Mouse (Mus musculus) bone marrow, adult 2 months (tissue): ENCODE results near the gene Rnase4. TPM values are rescaled to one million over a fixed set of nuclear protein-coding genes. Genes with fewer than 3 reads are reported as not detected.
"Not testable (repeated sequence)": the region's sequence is repeated elsewhere in the genome, so short reads cannot be mapped to it uniquely, and the experiment has no call there.

Source experiments
- H3K27ac ChIP-seq: fragments of 200-500 bp; 2 replicates; pipeline ENCODE4 v1.5.1; 2012; ENCODE audit warnings: low read depth, mild to moderate bottlenecking, control low read depth, inconsistent platforms, low read length; ENCODE audit not compliant: control insufficient read depth, poor library complexity, insufficient read depth
- H3K4me1 ChIP-seq: fragments of 200-500 bp; 2 replicates; pipeline ENCODE4 v1.6.1; 2011; ENCODE audit warnings: low read length; ENCODE audit not compliant: control insufficient read depth, insufficient read depth
- H3K4me3 ChIP-seq: fragments of 200-500 bp; replicated peaks from 2 replicates; pipeline ENCODE3; 2011; ENCODE audit warnings: mild to moderate bottlenecking, low read depth, low read length, control low read depth; ENCODE audit not compliant: control insufficient read depth
- CTCF ChIP-seq: fragments of 200-500 bp; IDR thresholded peaks from 2 replicates; pipeline ENCODE4 v1.5.1; 2011; ENCODE audit warnings: low read length, control low read depth; ENCODE audit not compliant: control insufficient read depth, insufficient read depth
- POLR2A ChIP-seq: fragments of 200-500 bp; IDR thresholded peaks from 2 replicates; pipeline ENCODE4 v1.6.1; 2011; ENCODE audit warnings: low read depth, mild to moderate bottlenecking, control low read depth, low read length, borderline replicate concordance; ENCODE audit not compliant: control insufficient read depth
- WGBS: fragments of 180-500 bp; shearing (Covaris S2); methylation state at CpG from one replicate; pipeline ENCODE4 v1.1.7; 2018; 5-methylcytosine and 5-hydroxymethylcytosine counted together
- polyA plus RNA-seq: library from polyadenylated mRNA; stranded (reverse); fragments of >200 nt; gene quantifications from 2 replicates; pipeline ENCODE4 v1.2.4, GENCODE M21; 2011; ENCODE audit warnings: low replicate concordance; ENCODE audit not compliant: missing spikeins, insufficient read depth, insufficient read length

Gene Rnase4
- polyA plus RNA-seq, 1 experiment = 8.7 TPM

- Histone ChIP-seq H3K4me3 (no peak overlapping the region), H3K4me1 (peaks cover 3% of the 10 kb centered on the region; the same call in 1 of the 2 replicates), H3K27ac (no peak overlapping the region)
- WGBS = 37% methylated on average over 8 of the region's 8 CpGs
- TF ChIP-seq CTCF = no peak
- TF ChIP-seq POLR2A = no peak
Measured at GRCm38 (mm10) chr14:51092073-51092620, 1.3 kb downstream of the Rnase4 start.

DNA sequence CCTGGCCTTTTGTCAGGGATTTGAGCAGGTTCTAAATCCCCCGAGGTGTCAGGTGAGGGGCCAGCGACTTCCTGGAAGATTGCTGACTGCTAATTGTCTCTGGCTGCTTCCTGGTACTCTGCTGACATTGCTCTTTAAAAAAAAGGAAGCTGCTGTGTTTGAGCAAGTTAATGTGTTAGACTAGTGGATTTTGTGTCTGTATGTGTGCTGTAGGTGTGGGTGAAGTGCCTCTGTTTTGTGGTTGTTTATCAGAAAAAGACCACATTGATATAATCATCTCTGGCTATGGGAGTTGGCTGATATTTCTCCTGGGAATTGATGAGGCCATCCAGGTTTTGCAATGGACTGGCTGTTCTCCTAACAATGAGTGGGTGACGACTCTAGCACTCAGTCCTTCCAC lies 2.6 kb downstream of the Rnase4 start:
- Histone ChIP-seq H3K4me3 (no peak overlapping the region), H3K27ac (no peak overlapping the region), H3K4me1 (peaks cover 3% of the 10 kb centered on the region; the same call in 1 of the 2 replicates)
- 11% methylated on average over 3 of the region's 3 CpGs for WGBS
- no peak for TF ChIP-seq CTCF
- no peak for TF ChIP-seq POLR2A

GRCm38 (mm10) chr14:51094096-51094875 lies 3.4 kb downstream of the Rnase4 start:
- peak overlapping the region; percentile 42; the same call in 1 of the 2 replicates for H3K27ac ChIP-seq
- WGBS = 19% methylated on average over 5 of the region's 5 CpGs
- H3K4me3 ChIP-seq = no peak overlapping the region
- H3K4me1 ChIP-seq = peaks cover 3% of the 10 kb centered on the region; the same call in 1 of the 2 replicates
- TF ChIP-seq CTCF = no peak
- TF ChIP-seq POLR2A = no peak

DNA sequence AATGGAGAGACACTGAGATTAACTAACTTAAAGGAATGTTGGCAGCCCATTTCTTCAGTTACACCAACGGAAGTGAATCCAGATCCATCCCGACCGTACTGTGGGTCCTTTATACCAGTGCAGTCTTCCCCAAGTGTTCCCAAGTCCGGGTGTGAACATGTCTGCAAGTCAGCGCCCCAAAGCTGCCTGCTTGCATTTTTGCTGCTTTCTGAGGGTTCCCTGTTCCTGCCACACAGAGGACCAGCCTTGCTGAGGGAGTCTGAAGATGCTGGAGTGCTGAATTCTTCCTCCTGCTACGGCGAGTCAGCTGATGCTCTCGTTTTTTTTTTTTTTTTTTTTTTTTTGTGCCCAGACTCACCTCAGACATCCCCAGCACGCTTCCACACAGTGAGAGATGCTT lies 4.0 kb downstream of the Rnase4 start:
- no peak overlapping the region for H3K27ac ChIP-seq
- H3K4me1 ChIP-seq = peaks cover 3% of the 10 kb centered on the region; the same call in 1 of the 2 replicates
- TF ChIP-seq POLR2A (no peak), CTCF (no peak)
- 66% methylated on average over 8 of the region's 9 CpGs for WGBS
- no peak overlapping the region for H3K4me3 ChIP-seq

DNA sequence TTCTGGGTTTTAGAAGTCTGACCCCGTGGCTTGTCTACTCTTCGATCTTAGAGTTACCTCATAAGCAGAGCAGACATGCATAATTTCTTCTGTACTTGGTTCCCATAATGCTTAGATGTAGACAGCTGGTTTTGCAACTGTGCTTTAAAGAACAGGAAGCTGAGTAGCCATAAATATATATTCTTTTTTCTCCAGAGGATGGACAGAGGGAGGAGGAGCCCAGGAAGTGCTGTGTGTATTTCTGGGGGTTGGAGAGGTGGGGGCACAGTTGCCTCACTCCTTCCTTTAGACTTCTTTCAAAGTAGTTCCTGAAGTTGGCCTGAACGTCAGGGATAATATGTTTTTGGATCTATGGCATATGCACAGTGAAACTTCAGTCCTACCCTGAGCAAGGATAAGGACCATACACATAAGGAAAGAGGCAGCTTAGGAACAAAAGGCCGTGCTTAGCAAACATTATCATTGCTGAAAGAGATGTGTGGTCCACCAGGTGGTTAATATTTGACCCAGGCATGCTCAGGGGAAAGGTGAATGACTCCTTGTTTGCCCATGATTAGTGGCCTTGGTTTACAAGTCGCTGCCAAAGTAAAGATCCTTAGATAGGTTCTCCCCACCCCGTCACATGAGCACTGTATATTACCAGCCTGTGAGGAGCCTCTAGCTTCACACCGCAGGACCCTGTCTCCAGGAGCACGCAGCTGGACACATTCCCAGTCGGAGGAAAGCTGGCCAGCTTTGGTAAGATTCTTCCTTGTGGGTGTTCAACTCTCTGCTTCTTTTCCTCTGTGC lies 5.1 kb downstream of the Rnase4 start:
- H3K27ac ChIP-seq = no peak overlapping the region
- WGBS = 36% methylated on average over 9 of the region's 9 CpGs

GRCm38 (mm10) chr14:51098300-51098699 lies 7.4 kb downstream of the Rnase4 start:
- WGBS = 5% methylated on average over 1 of the region's 1 CpGs
- not testable (repeated sequence) for H3K4me1 ChIP-seq, H3K4me3 ChIP-seq, H3K27ac ChIP-seq
- TF ChIP-seq CTCF = peak; percentile 50

More for the DNA sequence above, 5.1 kb downstream of the Rnase4 start:
- TF ChIP-seq CTCF (no peak), POLR2A (no peak)
- Histone ChIP-seq H3K4me1 (peaks cover 3% of the 10 kb centered on the region; the same call in 1 of the 2 replicates), H3K4me3 (no peak overlapping the region)

GRCm38 (mm10) chr14:51098921-51099320 lies 8.0 kb downstream of the Rnase4 start:
- H3K4me3 ChIP-seq = no peak overlapping the region
- TF ChIP-seq POLR2A = no peak
- TF ChIP-seq CTCF = no peak
- H3K4me1 ChIP-seq = peaks cover 3% of the 10 kb centered on the region; the same call in 1 of the 2 replicates
- no peak overlapping the region for H3K27ac ChIP-seq
- 96% methylated on average over 11 of the region's 11 CpGs for WGBS

GRCm38 (mm10) chr14:51101284-51101683 lies 10.4 kb downstream of the Rnase4 start:
- 85% methylated on average over 9 of the region's 9 CpGs for WGBS
- Histone ChIP-seq H3K4me3 (no peak overlapping the region), H3K4me1 (no peaks in the 10 kb centered on the region; the same call in 1 of the 2 replicates), H3K27ac (no peak overlapping the region)
- TF ChIP-seq POLR2A (no peak), CTCF (no peak)
